Mouse (Mus musculus): ENCODE measurements around the gene Olfr649. TPM values are rescaled to one million over a fixed set of nuclear protein-coding genes. Genes with fewer than 3 reads are reported as not detected.

Olfr649 gene
- polyA plus RNA-seq, 2 experiments from 2014 or later, result not detected

Other genes starting within 250 kb of the Olfr649 start
- gene Olfr635, start 224.8 kb downstream of the Olfr649 start, polyA plus RNA-seq (2017; shearing (Covaris generic)), result under 1 TPM in 1 of 2 experiments, not detected in 1; 0.08 TPM
- gene Olfr638, start 197.2 kb downstream of the Olfr649 start, polyA plus RNA-seq (2017; shearing (Covaris generic)), result not detected
- gene Olfr639, start 178.7 kb downstream of the Olfr649 start, polyA plus RNA-seq (2017; shearing (Covaris generic)), result not detected
- not detected for gene Olfr640, start 170.4 kb downstream of the Olfr649 start, polyA plus RNA-seq (2017; shearing (Covaris generic))
- gene Olfr641, start 160.5 kb downstream of the Olfr649 start, polyA plus RNA-seq (2017; shearing (Covaris generic)), result not detected
- gene Olfr642, start 143.3 kb downstream of the Olfr649 start, polyA plus RNA-seq (2017; shearing (Covaris generic)), result under 1 TPM in 1 of 2 experiments, not detected in 1; 0.07 TPM
- not detected for gene 4930516K23Rik, start 134.5 kb downstream of the Olfr649 start, polyA plus RNA-seq (2017; shearing (Covaris generic))
- not detected for gene Olfr644, start 124.1 kb downstream of the Olfr649 start, polyA plus RNA-seq (2017; shearing (Covaris generic))
- gene Olfr645, start 110.5 kb downstream of the Olfr649 start, polyA plus RNA-seq (2017; shearing (Covaris generic)), result not detected
- not detected for gene Olfr646, start 91.1 kb downstream of the Olfr649 start, polyA plus RNA-seq (2017; shearing (Covaris generic))
- not detected for gene Ubqln5, start 66.2 kb downstream of the Olfr649 start, polyA plus RNA-seq (2017; shearing (Covaris generic))
- not detected for gene Olfr643, start 58.6 kb downstream of the Olfr649 start, polyA plus RNA-seq (2017; shearing (Covaris generic))
- not detected for gene Ubqln3, start 52.7 kb downstream of the Olfr649 start, polyA plus RNA-seq (2017; shearing (Covaris generic))
- gene Ubqlnl, start 45.4 kb downstream of the Olfr649 start, polyA plus RNA-seq (2017; shearing (Covaris generic)), result not detected
- not detected for gene Olfm5, start 31.2 kb downstream of the Olfr649 start, polyA plus RNA-seq (2017; shearing (Covaris generic))
- gene Olfr648, start 12.6 kb downstream of the Olfr649 start, polyA plus RNA-seq (2017; shearing (Covaris generic)), result under 1 TPM; 0.28 to 0.47 TPM
- 1 to 10 TPM in 1 of 2 experiments, not detected in 1; 1.8 TPM for gene Trim6, start 22.8 kb upstream of the Olfr649 start, polyA plus RNA-seq (2017; shearing (Covaris generic))
- 10 to 100 TPM; 48.2 to 67.3 TPM for gene Trim34a, start 48.5 kb upstream of the Olfr649 start, polyA plus RNA-seq (2017; shearing (Covaris generic))
- 10 to 100 TPM; 34.0 to 38.2 TPM for gene Trim5, start 92.1 kb upstream of the Olfr649 start, polyA plus RNA-seq (2017; shearing (Covaris generic))
- gene Trim12a, start 119.5 kb upstream of the Olfr649 start, polyA plus RNA-seq (2017; shearing (Covaris generic)), result 100 to 1,000 TPM; 132 to 142 TPM
- 1 to 10 TPM in 1 of 2 experiments, under 1 TPM in 1; 0.53 to 1.0 TPM for gene Trim34b, start 133.5 kb upstream of the Olfr649 start, polyA plus RNA-seq (2017; shearing (Covaris generic))
- 10 to 100 TPM; 16.2 to 20.3 TPM for gene Trim12c, start 157.4 kb upstream of the Olfr649 start, polyA plus RNA-seq (2017; shearing (Covaris generic))
- 1 to 10 TPM; 1.6 to 4.0 TPM for gene Trim30b, start 173.9 kb upstream of the Olfr649 start, polyA plus RNA-seq (2017; shearing (Covaris generic))
- 1 to 10 TPM; 1.1 to 1.7 TPM for gene Trim30c, start 204.9 kb upstream of the Olfr649 start, polyA plus RNA-seq (2017; shearing (Covaris generic))

Measured in activated CD4-positive, CD25-positive, alpha-beta regulatory T cell, adult 4 months (primary cell).